Mouse (Mus musculus): ENCODE measurements around the gene Mrc1. TPM values are rescaled to one million over a fixed set of nuclear protein-coding genes. Genes with fewer than 3 reads are reported as not detected.

The Mrc1 gene
- total and polyA plus RNA-seq, 3 experiments, result 0.17 to 0.89 (median 0.73) TPM

- H3K4me1 ChIP-seq (ENCODE audit: control insufficient read depth in 1 of 2, insufficient read depth in 2 of 2), result no peaks in the 10 kb centered on the region
- H3K4me3 ChIP-seq (replicated peaks in 1 of 3; ENCODE audit: low read depth in 2 of 3, low read length in 2 of 3, poor library complexity in 1 of 3), result no peak overlapping the region
- no peaks in the 10 kb centered on the region for H3K27me3 ChIP-seq (replicated peaks)
- 0 out of 2 replicates have a peak overlapping the region, but pooled peaks have one; percentile 8 for H3K4me2 ChIP-seq (ENCODE audit: insufficient read depth, low read depth, poor library complexity, severe bottlenecking)
- H3K27ac ChIP-seq (ENCODE audit: insufficient read depth, low read depth), result no peak overlapping the region
- H3K36me3 ChIP-seq (replicated peaks in 1 of 2; ENCODE audit: control insufficient read depth in 1 of 2, insufficient read depth in 1 of 2, low read length in 1 of 2), result no peaks in the 10 kb centered on the region
- dilution Hi-C loops (cut with MboI; ENCODE audit: extremely low pct_ligation_motif_present, extremely low pct_unique_long_range_greater_than_20kb, low sequenced_read_pairs) (no loop called here), in situ Hi-C loops (cut with MboI; ENCODE audit: low pct_ligation_motif_present, low pct_unique_long_range_greater_than_20kb, low sequenced_read_pairs) (no loop called here)
- no peaks in the 10 kb centered on the region for H3K9me3 ChIP-seq (replicated peaks; ENCODE audit: low read length)
- no peaks in the 10 kb centered on the region for H3K79me2 ChIP-seq (replicated peaks; ENCODE audit: control insufficient read depth, extremely low read depth, insufficient read depth, poor library complexity, severe bottlenecking)
- TF ChIP-seq USF2 (conservative IDR thresholded peaks at IDR 0.05; ENCODE audit: low read depth, low read length) (no peak), NRF1 (IDR thresholded peaks at IDR 0.05; ENCODE audit: low read depth, low read length) (peak; percentile 50)
- H3K9ac ChIP-seq (ENCODE audit: insufficient read depth, low read depth), result no peak overlapping the region
- DNase-seq (ENCODE audit: extremely low read depth), result no peak
Measured at GRCm38 (mm10) chr2:14341652-14342308, 112.6 kb downstream of the Mrc1 start.

GRCm38 (mm10) chr2:14342309-14342839, 113.2 kb downstream of the Mrc1 start:
- no peaks in the 10 kb centered on the region for H3K79me2 ChIP-seq (replicated peaks; ENCODE audit: control insufficient read depth, extremely low read depth, insufficient read depth, poor library complexity, severe bottlenecking)
- no peak overlapping the region for H3K4me3 ChIP-seq (replicated peaks in 1 of 3; ENCODE audit: low read depth in 2 of 3, low read length in 2 of 3, poor library complexity in 1 of 3)
- dilution Hi-C loops (cut with MboI; ENCODE audit: extremely low pct_ligation_motif_present, extremely low pct_unique_long_range_greater_than_20kb, low sequenced_read_pairs), result no loop called here
- H3K4me1 ChIP-seq (ENCODE audit: control insufficient read depth in 1 of 2, insufficient read depth in 2 of 2), result no peaks in the 10 kb centered on the region
- in situ Hi-C loops (cut with MboI; ENCODE audit: low pct_ligation_motif_present, low pct_unique_long_range_greater_than_20kb, low sequenced_read_pairs), result no loop called here
- no peak for DNase-seq (ENCODE audit: extremely low read depth)
- H3K27me3 ChIP-seq (replicated peaks), result no peaks in the 10 kb centered on the region
- no peak overlapping the region for H3K27ac ChIP-seq (ENCODE audit: insufficient read depth, low read depth)
- no peaks in the 10 kb centered on the region for H3K9me3 ChIP-seq (replicated peaks; ENCODE audit: low read length)
- no peak overlapping the region for H3K4me2 ChIP-seq (ENCODE audit: insufficient read depth, low read depth, poor library complexity, severe bottlenecking)
- peak; percentile 46; the same call in 1 of the 2 replicates for TF ChIP-seq BHLHE40 (IDR thresholded peaks at IDR 0.05; ENCODE audit: low read depth, low read length)
- TF ChIP-seq HCFC1 (IDR thresholded peaks at IDR 0.05; ENCODE audit: low read depth, low read length), result no peak
- H3K36me3 ChIP-seq (replicated peaks in 1 of 2; ENCODE audit: control insufficient read depth in 1 of 2, insufficient read depth in 1 of 2, low read length in 1 of 2), result no peaks in the 10 kb centered on the region
- H3K9ac ChIP-seq (ENCODE audit: insufficient read depth, low read depth), result no peak overlapping the region

Other genes starting within 250 kb of the Mrc1 start
- 17.7 and 18.3 TPM in 2 replicates for gene Hacd1, start 173.3 kb upstream of the Mrc1 start, total RNA-seq (2012; rRNA removed)
- gene Hacd1, start 173.3 kb upstream of the Mrc1 start, total RNA-seq (2014; rRNA removed), result 46.9 and 55.4 TPM in 2 replicates
- 28.5 and 31.0 TPM in 2 replicates for gene Hacd1, start 173.3 kb upstream of the Mrc1 start, polyA plus RNA-seq (2012; ENCODE audit: insufficient read length, low read depth)
- gene Stam, start 155.3 kb upstream of the Mrc1 start, total RNA-seq (2012; rRNA removed), result 15.1 and 17.3 TPM in 2 replicates
- gene Stam, start 155.3 kb upstream of the Mrc1 start, total RNA-seq (2014; rRNA removed), result 21.4 and 25.3 TPM in 2 replicates
- 11.6 and 13.5 TPM in 2 replicates for gene Stam, start 155.3 kb upstream of the Mrc1 start, polyA plus RNA-seq (2012; ENCODE audit: insufficient read length, low read depth)
- gene Tmem236, start 54.9 kb upstream of the Mrc1 start, total RNA-seq (2012; rRNA removed), result not detected in 2 replicates
- 0.05 TPM in 1 of 2 replicates, not detected in the other for gene Tmem236, start 54.9 kb upstream of the Mrc1 start, total RNA-seq (2014; rRNA removed)
- gene Tmem236, start 54.9 kb upstream of the Mrc1 start, polyA plus RNA-seq (2012; ENCODE audit: insufficient read length, low read depth), result not detected in 2 replicates
- not detected in 2 replicates for gene Slc39a12, start 158.9 kb downstream of the Mrc1 start, total RNA-seq (2012; rRNA removed)
- not detected in 2 replicates for gene Slc39a12, start 158.9 kb downstream of the Mrc1 start, total RNA-seq (2014; rRNA removed)
- not detected in 2 replicates for gene Slc39a12, start 158.9 kb downstream of the Mrc1 start, polyA plus RNA-seq (2012; ENCODE audit: insufficient read length, low read depth)